Mouse (Mus musculus) lung, adult 2 months (tissue): ENCODE results near the gene Zmym2.

Source experiments
- CTCF ChIP-seq: fragments of 200-500 bp; IDR thresholded peaks from 2 replicates; pipeline ENCODE4 v1.5.1; 2011; ENCODE audit warnings: mild to moderate bottlenecking, low read length, control low read depth; ENCODE audit not compliant: insufficient read depth
- POLR2A ChIP-seq: fragments of 200-500 bp; IDR thresholded peaks from 2 replicates; pipeline ENCODE4 v1.6.1; 2011; ENCODE audit warnings: low read depth, mild to moderate bottlenecking, control low read depth, low read length, borderline replicate concordance; ENCODE audit errors: extremely low read depth

DNA sequence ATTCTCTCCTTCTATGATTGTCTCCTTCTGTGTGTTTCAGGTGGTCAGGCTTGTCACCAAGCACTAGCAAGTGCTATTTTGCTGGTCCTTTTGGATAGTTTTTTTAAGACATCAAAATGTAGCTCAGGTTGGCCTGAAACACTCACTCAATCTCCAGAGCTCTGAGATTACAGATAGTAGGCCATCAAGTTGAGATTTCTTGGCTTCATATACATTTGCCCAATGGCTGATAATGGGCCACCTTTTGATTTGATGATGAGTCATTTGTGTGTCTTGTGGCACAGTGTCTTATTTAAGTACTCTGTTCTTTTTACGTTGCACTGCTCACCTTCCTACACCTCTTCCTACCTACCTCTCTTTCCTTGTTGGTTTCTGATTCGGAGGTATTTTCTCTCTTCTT, 11.0 kb downstream of the Zmym2 start:
- TF ChIP-seq POLR2A (no peak), CTCF (no peak)
